Mouse (Mus musculus): Measurements from ENCODE around the gene Lekr1. TPM values are rescaled to one million over a fixed set of nuclear protein-coding genes. Genes with fewer than 3 reads are reported as not detected.

Gene Lekr1
- polyA plus RNA-seq, 1 experiment from 2014 or later: 6.3 TPM

DNA sequence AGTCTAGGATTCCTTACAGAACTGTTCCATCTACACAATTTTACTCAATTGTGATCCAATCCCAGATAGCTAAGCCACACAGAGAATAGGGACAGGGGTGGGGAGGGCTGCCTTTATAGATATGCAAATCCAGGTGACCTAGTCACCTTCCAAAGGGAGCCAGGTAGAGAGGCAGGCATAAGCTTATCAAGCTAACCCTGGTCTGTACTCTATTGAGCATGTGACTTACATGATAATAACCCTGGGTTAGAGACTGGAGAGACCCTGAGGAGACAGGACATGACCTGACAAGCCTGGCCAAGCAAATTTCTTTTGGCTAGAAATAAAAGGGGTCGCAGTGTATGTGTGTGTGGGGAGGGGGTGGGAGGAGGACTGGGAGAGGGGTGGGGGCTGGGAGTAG is 17.1 kb upstream of the Lekr1 start:
- Histone ChIP-seq H3K27me3 (ENCODE audit: control insufficient read depth, insufficient read depth, low read length) (no peaks in the 10 kb centered on the region), H3K4me1 (ENCODE audit: control insufficient read depth, insufficient read depth, low read length) (0 out of 2 replicates have a peak, but pooled peaks cover 5% of the 10 kb centered on the region), H3K4me2 (ENCODE audit: low read depth, severe bottlenecking) (no peak overlapping the region), H3K9me3 (ENCODE audit: control insufficient read depth, low read length) (no peaks in the 10 kb centered on the region), H3K4me3 (ENCODE audit: low read depth, low read length) (no peak overlapping the region), H3K36me3 (ENCODE audit: control insufficient read depth, insufficient read depth, low read length) (no peaks in the 10 kb centered on the region), H3K9ac (ENCODE audit: low read length) (no peak overlapping the region), H3K27ac (replicated peaks; ENCODE audit: low read depth, low read length) (no peak overlapping the region)
- 18% methylated on average over 1 of the region's 1 CpGs for WGBS
- ATAC-seq (ENCODE audit: insufficient number of reproducible peaks, low FRiP score, low TSS enrichment, low read depth) (no peak), DNase-seq (ENCODE audit: low spot score) (no peak)

DNA sequence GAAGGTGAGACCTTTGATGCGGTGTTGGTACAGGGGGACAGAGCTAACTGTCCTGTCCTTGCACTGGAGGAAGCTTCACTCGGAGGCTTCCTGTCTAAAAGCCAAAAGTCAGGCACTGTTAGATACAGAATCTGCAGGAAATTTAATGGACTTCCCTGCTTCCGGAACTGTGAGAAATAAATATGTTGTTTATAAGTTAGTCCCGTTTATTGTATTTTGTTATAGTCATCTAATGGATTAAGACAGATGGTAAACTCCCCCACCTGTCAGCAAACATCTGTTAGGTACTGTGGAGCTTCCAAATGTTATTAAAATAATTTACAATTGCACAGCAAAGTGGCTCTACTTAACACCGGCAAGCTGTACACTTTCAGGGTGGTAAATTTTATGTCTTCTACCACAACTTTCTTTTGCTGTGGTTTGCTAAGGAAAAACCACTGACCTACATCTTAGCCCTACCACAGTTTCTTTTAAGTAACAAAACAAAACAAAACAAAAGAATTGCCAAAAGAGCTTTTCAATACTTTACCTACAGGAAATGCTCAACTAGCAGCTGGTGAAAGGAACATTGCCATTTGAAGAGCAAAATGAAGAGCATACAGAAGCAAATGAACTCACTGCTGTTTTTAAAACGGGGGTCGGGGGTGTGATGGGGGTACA is 15.7 kb upstream of the Lekr1 start:
- Histone ChIP-seq H3K4me2 (ENCODE audit: low read depth, severe bottlenecking) (no peak overlapping the region), H3K4me3 (ENCODE audit: low read depth, low read length) (no peak overlapping the region), H3K4me1 (ENCODE audit: control insufficient read depth, insufficient read depth, low read length) (0 out of 2 replicates have a peak, but pooled peaks cover 5% of the 10 kb centered on the region), H3K27ac (replicated peaks; ENCODE audit: low read depth, low read length) (no peak overlapping the region), H3K9me3 (ENCODE audit: control insufficient read depth, low read length) (no peaks in the 10 kb centered on the region), H3K36me3 (ENCODE audit: control insufficient read depth, insufficient read depth, low read length) (no peaks in the 10 kb centered on the region), H3K27me3 (ENCODE audit: control insufficient read depth, insufficient read depth, low read length) (no peaks in the 10 kb centered on the region), H3K9ac (ENCODE audit: low read length) (no peak overlapping the region)
- 42% methylated on average over 7 of the region's 7 CpGs for WGBS
- ATAC-seq (ENCODE audit: insufficient number of reproducible peaks, low FRiP score, low TSS enrichment, low read depth): no peak
- no peak for DNase-seq (ENCODE audit: low spot score)

DNA sequence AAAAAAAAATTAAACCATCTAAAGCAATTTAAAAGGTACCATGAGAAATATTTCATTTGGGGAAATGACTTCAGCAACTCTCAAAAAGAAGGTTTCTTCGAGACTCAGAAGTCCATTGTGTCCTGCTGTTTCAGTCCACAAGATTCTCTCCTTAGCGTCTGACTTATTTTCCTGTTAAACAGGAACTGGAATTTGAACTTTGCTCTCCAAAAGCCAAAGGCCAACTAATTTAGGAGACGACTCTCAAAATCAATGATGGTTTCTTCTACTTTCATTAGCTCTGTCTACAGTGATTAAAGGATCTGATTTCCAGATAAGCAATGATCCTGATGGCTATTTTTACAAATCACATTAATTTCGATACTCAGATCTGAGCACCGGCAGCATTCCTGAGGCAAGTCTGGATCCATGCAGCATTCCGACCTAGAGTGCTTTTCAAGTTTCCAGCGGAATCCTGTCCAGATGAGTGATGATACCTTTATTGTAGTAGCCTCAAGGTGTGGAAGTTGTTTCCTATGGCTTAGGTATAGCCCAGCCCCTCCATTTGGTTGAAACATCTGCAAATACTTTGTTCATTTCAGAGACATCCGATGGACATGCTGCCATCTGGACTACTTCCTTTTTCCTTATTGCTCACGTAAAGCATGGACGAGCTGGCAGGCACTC is 11.4 kb upstream of the Lekr1 start:
- Histone ChIP-seq H3K4me2 (ENCODE audit: low read depth, severe bottlenecking) (no peak overlapping the region), H3K27me3 (ENCODE audit: control insufficient read depth, insufficient read depth, low read length) (0 out of 2 replicates have a peak, but pooled peaks cover 3% of the 10 kb centered on the region), H3K4me3 (ENCODE audit: low read depth, low read length) (no peak overlapping the region), H3K9ac (ENCODE audit: low read length) (no peak overlapping the region), H3K9me3 (ENCODE audit: control insufficient read depth, low read length) (no peaks in the 10 kb centered on the region), H3K36me3 (ENCODE audit: control insufficient read depth, insufficient read depth, low read length) (no peaks in the 10 kb centered on the region), H3K4me1 (ENCODE audit: control insufficient read depth, insufficient read depth, low read length) (0 out of 2 replicates have a peak, but pooled peaks cover 8% of the 10 kb centered on the region), H3K27ac (replicated peaks; ENCODE audit: low read depth, low read length) (no peak overlapping the region)
- WGBS: 7% methylated on average over 10 of the region's 10 CpGs
- ATAC-seq (ENCODE audit: insufficient number of reproducible peaks, low FRiP score, low TSS enrichment, low read depth): no peak
- DNase-seq (ENCODE audit: low spot score): no peak

DNA sequence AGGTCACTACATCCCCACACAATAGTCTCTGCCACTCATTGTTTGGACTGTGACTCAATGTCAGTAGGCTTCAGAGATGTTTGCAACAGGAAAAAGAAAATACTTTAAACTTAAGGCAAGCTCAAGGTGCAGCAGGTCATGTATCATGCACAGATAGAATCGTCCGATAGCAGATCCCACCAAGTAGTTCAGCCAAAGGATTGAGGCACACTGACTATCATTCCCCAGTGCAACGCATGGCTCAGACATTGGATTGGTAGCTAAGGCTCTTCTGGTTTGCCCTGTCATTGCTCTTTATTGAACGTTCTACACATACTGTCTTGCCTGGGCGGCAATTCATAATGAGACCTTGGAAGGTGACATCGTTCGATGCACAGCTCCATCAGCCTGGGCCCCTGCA is 9.6 kb upstream of the Lekr1 start:
- Histone ChIP-seq H3K9me3 (ENCODE audit: control insufficient read depth, low read length) (no peaks in the 10 kb centered on the region), H3K36me3 (ENCODE audit: control insufficient read depth, insufficient read depth, low read length) (no peaks in the 10 kb centered on the region), H3K4me2 (ENCODE audit: low read depth, severe bottlenecking) (no peak overlapping the region), H3K9ac (ENCODE audit: low read length) (no peak overlapping the region), H3K4me3 (ENCODE audit: low read depth, low read length) (no peak overlapping the region), H3K27me3 (ENCODE audit: control insufficient read depth, insufficient read depth, low read length) (0 out of 2 replicates have a peak, but pooled peaks cover 3% of the 10 kb centered on the region), H3K27ac (replicated peaks; ENCODE audit: low read depth, low read length) (no peak overlapping the region), H3K4me1 (ENCODE audit: control insufficient read depth, insufficient read depth, low read length) (0 out of 2 replicates have a peak, but pooled peaks cover 2% of the 10 kb centered on the region)
- DNase-seq (ENCODE audit: low spot score) (no peak), ATAC-seq (ENCODE audit: insufficient number of reproducible peaks, low FRiP score, low TSS enrichment, low read depth) (no peak)
- WGBS: 73% methylated on average over 7 of the region's 7 CpGs

DNA sequence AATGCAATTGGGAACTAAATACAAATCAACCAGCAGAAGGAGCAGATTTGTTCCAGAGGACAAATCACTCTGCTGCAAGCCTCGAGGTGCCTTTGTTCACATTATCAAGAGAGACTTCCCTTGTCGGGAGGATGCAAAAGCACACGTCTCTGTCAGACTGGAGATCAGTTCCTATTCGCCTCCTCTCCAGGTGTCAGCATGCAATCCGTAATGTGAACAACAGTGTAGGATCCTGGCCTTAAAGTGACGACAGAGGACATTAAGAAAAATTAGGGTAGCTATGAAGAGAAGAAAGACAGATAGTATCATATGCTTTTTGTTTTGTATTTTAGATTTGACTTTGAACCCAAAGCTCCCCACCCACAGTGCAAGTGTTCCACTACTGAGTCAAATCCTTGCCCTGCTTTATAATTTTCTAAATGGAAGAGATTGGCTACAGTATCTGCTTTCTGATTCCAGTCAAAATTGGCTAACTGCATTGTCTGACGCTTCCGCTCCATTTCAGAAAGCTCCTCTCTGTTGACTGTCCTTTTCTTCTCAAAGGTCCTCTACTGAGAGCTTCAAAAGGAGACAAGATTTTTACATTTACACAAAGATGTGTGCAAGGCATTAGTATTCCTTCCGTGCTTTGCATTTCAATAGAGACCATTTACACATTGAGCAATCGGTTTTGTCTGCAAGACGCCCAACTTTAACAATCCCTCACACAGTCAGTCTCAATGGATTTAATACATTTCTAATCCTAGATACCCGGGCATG is 8.9 kb upstream of the Lekr1 start:
- H3K9ac ChIP-seq (ENCODE audit: low read length): no peak overlapping the region
- ATAC-seq (ENCODE audit: insufficient number of reproducible peaks, low FRiP score, low TSS enrichment, low read depth) (no peak), DNase-seq (ENCODE audit: low spot score) (no peak)
- 0 out of 2 replicates have a peak, but pooled peaks cover 2% of the 10 kb centered on the region for H3K4me1 ChIP-seq (ENCODE audit: control insufficient read depth, insufficient read depth, low read length)
- 0 out of 2 replicates have a peak, but pooled peaks cover 3% of the 10 kb centered on the region for H3K27me3 ChIP-seq (ENCODE audit: control insufficient read depth, insufficient read depth, low read length)
- no peak overlapping the region for H3K4me2 ChIP-seq (ENCODE audit: low read depth, severe bottlenecking)
- no peaks in the 10 kb centered on the region for H3K36me3 ChIP-seq (ENCODE audit: control insufficient read depth, insufficient read depth, low read length)
- H3K9me3 ChIP-seq (ENCODE audit: control insufficient read depth, low read length): no peaks in the 10 kb centered on the region
- no peak overlapping the region for H3K27ac ChIP-seq (replicated peaks; ENCODE audit: low read depth, low read length)
- 35% methylated on average over 12 of the region's 12 CpGs for WGBS
- H3K4me3 ChIP-seq (ENCODE audit: low read depth, low read length): no peak overlapping the region

DNA sequence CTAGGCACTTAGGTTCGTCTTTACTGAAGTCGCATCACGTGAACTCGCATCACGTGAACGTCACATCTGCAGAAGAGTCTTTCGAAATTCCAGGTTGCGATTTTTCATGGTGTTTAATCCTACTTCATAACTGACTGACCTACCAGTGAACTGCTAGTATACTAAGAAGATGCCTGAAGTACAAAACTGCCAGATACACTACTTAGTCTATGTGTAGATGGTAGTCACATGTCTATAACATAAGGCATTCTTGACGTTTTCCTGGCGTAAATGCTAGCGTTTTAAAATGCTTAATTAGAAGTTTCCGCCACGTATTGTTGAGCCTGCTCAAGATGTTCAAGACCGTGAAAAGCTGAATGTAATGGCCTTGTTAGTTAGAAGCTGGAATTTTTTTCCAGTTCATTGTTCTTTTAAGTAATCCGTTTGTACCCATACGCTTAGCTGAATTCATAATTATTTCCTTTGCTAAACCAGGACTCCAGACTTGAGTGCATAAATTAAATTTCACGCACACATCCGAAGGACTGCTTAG is 7.9 kb upstream of the Lekr1 start:
- Histone ChIP-seq H3K4me2 (ENCODE audit: low read depth, severe bottlenecking) (peak overlapping the region; percentile 97), H3K4me3 (ENCODE audit: low read depth, low read length) (peak overlapping the region; percentile 58; the same call in 1 of the 2 replicates), H3K36me3 (ENCODE audit: control insufficient read depth, insufficient read depth, low read length) (no peaks in the 10 kb centered on the region), H3K27me3 (ENCODE audit: control insufficient read depth, insufficient read depth, low read length) (0 out of 2 replicates have a peak, but pooled peaks cover 3% of the 10 kb centered on the region), H3K9me3 (ENCODE audit: control insufficient read depth, low read length) (no peaks in the 10 kb centered on the region), H3K27ac (replicated peaks; ENCODE audit: low read depth, low read length) (no peak overlapping the region), H3K4me1 (ENCODE audit: control insufficient read depth, insufficient read depth, low read length) (0 out of 2 replicates have a peak, but pooled peaks cover 2% of the 10 kb centered on the region), H3K9ac (ENCODE audit: low read length) (peak overlapping the region; percentile 83)
- DNase-seq (ENCODE audit: low spot score) (no peak), ATAC-seq (ENCODE audit: insufficient number of reproducible peaks, low FRiP score, low TSS enrichment, low read depth) (no peak)
- 11% methylated on average over 18 of the region's 18 CpGs for WGBS

DNA sequence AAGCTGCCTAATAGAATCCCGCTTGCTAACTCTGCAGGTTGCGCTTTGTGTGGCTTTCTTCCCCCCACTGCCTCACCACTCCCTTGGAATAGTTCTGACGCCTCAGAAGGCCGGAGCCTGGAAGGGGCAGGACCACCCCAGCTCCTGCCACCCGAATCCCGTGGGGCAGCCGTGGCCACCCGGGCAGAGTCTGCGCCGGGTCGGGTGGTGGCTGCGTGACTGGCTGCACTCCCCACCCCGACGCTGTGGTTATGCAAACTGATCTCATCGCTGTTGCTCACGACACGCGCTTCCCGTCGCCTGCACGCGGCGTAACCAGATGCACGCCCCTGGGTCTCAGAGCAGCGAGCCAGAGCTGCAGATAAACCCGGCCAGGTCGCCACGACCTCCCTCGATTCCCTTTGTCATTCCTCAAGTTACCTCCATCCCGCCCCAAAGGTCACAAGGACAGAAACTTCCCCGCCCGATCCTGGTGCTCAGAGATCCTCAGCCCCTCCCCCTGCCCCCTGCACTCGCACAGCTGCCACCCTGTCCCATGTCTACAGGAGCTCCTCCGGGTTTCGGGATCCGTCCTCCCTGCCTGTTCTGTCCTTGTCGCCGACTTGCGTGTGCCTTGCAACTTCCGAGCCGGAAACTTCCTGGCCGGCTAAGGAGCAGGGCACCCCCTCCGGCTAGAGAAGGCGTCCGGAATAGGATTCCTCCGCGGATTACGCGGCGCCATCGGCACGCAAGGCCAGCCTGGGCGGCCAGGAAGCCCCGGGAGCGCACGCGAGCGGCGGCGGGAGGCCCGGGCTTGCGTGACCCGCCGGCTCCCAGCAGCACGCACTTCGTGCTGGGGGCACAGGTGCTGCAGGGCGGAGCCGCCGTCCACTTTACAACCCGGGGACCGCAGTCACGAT is 7.1 kb upstream of the Lekr1 start:
- peak overlapping the region; percentile 97 for H3K4me2 ChIP-seq (ENCODE audit: low read depth, severe bottlenecking)
- H3K27ac ChIP-seq (replicated peaks; ENCODE audit: low read depth, low read length): peak overlapping the region; percentile 42
- DNase-seq (ENCODE audit: low spot score): peak; percentile 83
- no peaks in the 10 kb centered on the region for H3K9me3 ChIP-seq (ENCODE audit: control insufficient read depth, low read length)
- H3K36me3 ChIP-seq (ENCODE audit: control insufficient read depth, insufficient read depth, low read length): no peaks in the 10 kb centered on the region
- peak overlapping the region; percentile 83 for H3K9ac ChIP-seq (ENCODE audit: low read length)
- under 1% methylated on average over 72 of the region's 72 CpGs for WGBS
- H3K27me3 ChIP-seq (ENCODE audit: control insufficient read depth, insufficient read depth, low read length): 0 out of 2 replicates have a peak, but pooled peaks cover 3% of the 10 kb centered on the region
- H3K4me1 ChIP-seq (ENCODE audit: control insufficient read depth, insufficient read depth, low read length): 0 out of 2 replicates have a peak, but pooled peaks cover 2% of the 10 kb centered on the region
- ATAC-seq (ENCODE audit: insufficient number of reproducible peaks, low FRiP score, low TSS enrichment, low read depth): peak; percentile 70
- peak overlapping the region; percentile 58 for H3K4me3 ChIP-seq (ENCODE audit: low read depth, low read length)
